Mouse (Mus musculus): ENCODE data around the gene Phc2. TPM values are rescaled to one million over a fixed set of nuclear protein-coding genes. Genes with fewer than 3 reads are reported as not detected.
A peak's percentile ranks its signal among the peaks of the same experiment; 100 is the strongest.

Gene Phc2
- polyA plus RNA-seq, 1 experiment, result 205 TPM

GRCm38 (mm10) chr4:128773820-128774219 lies 119.3 kb downstream of the Phc2 start:
- no peak overlapping the region for H3K4me3 ChIP-seq (ENCODE audit: insufficient read depth, poor library complexity, severe bottlenecking)
- no peaks in the 10 kb centered on the region for H3K36me3 ChIP-seq (ENCODE audit: control insufficient read depth, insufficient read depth)
- TF ChIP-seq MAX (IDR thresholded peaks at IDR 0.05) (no peak), CEBPB (IDR thresholded peaks at IDR 0.05; ENCODE audit: low read depth) (no peak), FOSL1 (IDR thresholded peaks at IDR 0.05; ENCODE audit: insufficient read depth, low read length, poor library complexity, severe bottlenecking) (no peak), CTCF (IDR thresholded peaks at IDR 0.05; ENCODE audit: control insufficient read depth, insufficient read depth, insufficient read length) (no peak), MYOG (IDR thresholded peaks at IDR 0.05; ENCODE audit: control insufficient read depth, extremely low read depth, insufficient read length) (no peak), MYOD1 (IDR thresholded peaks at IDR 0.05; ENCODE audit: control insufficient read depth, insufficient read length, low read depth) (no peak), USF1 (IDR thresholded peaks at IDR 0.05; ENCODE audit: low read depth) (no peak)
- no peaks in the 10 kb centered on the region for H3K27me3 ChIP-seq (ENCODE audit: control insufficient read depth, insufficient read depth, insufficient read length)
- H3K79me2 ChIP-seq (ENCODE audit: control insufficient read depth, insufficient read depth), result no peaks in the 10 kb centered on the region
- H3ac ChIP-seq (ENCODE audit: control insufficient read depth, insufficient read length, low read depth), result no peak overlapping the region
- H3K79me3 ChIP-seq (ENCODE audit: low read depth), result no peaks in the 10 kb centered on the region

GRCm38 (mm10) chr4:128774467-128774866 lies 120.0 kb downstream of the Phc2 start:
- Histone ChIP-seq H3K4me3 (ENCODE audit: insufficient read depth, poor library complexity, severe bottlenecking) (no peak overlapping the region), H3K27me3 (ENCODE audit: control insufficient read depth, insufficient read depth, insufficient read length) (no peaks in the 10 kb centered on the region), H3K79me2 (ENCODE audit: control insufficient read depth, insufficient read depth) (no peaks in the 10 kb centered on the region), H3K79me3 (ENCODE audit: low read depth) (no peaks in the 10 kb centered on the region), H3ac (ENCODE audit: control insufficient read depth, insufficient read length, low read depth) (no peak overlapping the region), H3K36me3 (ENCODE audit: control insufficient read depth, insufficient read depth) (no peaks in the 10 kb centered on the region)
- no peak for TF ChIP-seq FOSL1 (IDR thresholded peaks at IDR 0.05; ENCODE audit: insufficient read depth, low read length, poor library complexity, severe bottlenecking)
- TF ChIP-seq USF1 (IDR thresholded peaks at IDR 0.05; ENCODE audit: low read depth), result no peak
- TF ChIP-seq CTCF (IDR thresholded peaks at IDR 0.05; ENCODE audit: control insufficient read depth, insufficient read depth, insufficient read length), result no peak
- no peak for TF ChIP-seq MAX (IDR thresholded peaks at IDR 0.05)
- TF ChIP-seq CEBPB (IDR thresholded peaks at IDR 0.05; ENCODE audit: low read depth), result no peak
- TF ChIP-seq MYOG (IDR thresholded peaks at IDR 0.05; ENCODE audit: control insufficient read depth, extremely low read depth, insufficient read length), result no peak
- no peak for TF ChIP-seq MYOD1 (IDR thresholded peaks at IDR 0.05; ENCODE audit: control insufficient read depth, insufficient read length, low read depth)

GRCm38 (mm10) chr4:128776568-128777289 lies 122.2 kb downstream of the Phc2 start:
- H3K27me3 ChIP-seq (ENCODE audit: control insufficient read depth, insufficient read depth, insufficient read length), result no peaks in the 10 kb centered on the region
- no peaks in the 10 kb centered on the region for H3K79me3 ChIP-seq (ENCODE audit: low read depth)
- H3ac ChIP-seq (ENCODE audit: control insufficient read depth, insufficient read length, low read depth), result no peak overlapping the region
- TF ChIP-seq MYOD1 (IDR thresholded peaks at IDR 0.05; ENCODE audit: control insufficient read depth, insufficient read length, low read depth) (no peak), MYOG (IDR thresholded peaks at IDR 0.05; ENCODE audit: control insufficient read depth, extremely low read depth, insufficient read length) (no peak), MAX (IDR thresholded peaks at IDR 0.05) (no peak), CEBPB (IDR thresholded peaks at IDR 0.05; ENCODE audit: low read depth) (no peak), CTCF (IDR thresholded peaks at IDR 0.05; ENCODE audit: control insufficient read depth, insufficient read depth, insufficient read length) (peak; percentile 82)
- no peaks in the 10 kb centered on the region for H3K79me2 ChIP-seq (ENCODE audit: control insufficient read depth, insufficient read depth)
- H3K4me3 ChIP-seq (ENCODE audit: insufficient read depth, poor library complexity, severe bottlenecking), result no peak overlapping the region
- H3K36me3 ChIP-seq (ENCODE audit: control insufficient read depth, insufficient read depth), result no peaks in the 10 kb centered on the region

- H3K79me2 ChIP-seq (ENCODE audit: control insufficient read depth, insufficient read depth), result no peaks in the 10 kb centered on the region
- no peak overlapping the region for H3K4me3 ChIP-seq (ENCODE audit: insufficient read depth, poor library complexity, severe bottlenecking)
- no peaks in the 10 kb centered on the region for H3K36me3 ChIP-seq (ENCODE audit: control insufficient read depth, insufficient read depth)
- H3ac ChIP-seq (ENCODE audit: control insufficient read depth, insufficient read length, low read depth), result no peak overlapping the region
- no peaks in the 10 kb centered on the region for H3K79me3 ChIP-seq (ENCODE audit: low read depth)
- TF ChIP-seq CTCF (IDR thresholded peaks at IDR 0.05; ENCODE audit: control insufficient read depth, insufficient read depth, insufficient read length) (no peak), USF1 (IDR thresholded peaks at IDR 0.05; ENCODE audit: low read depth) (no peak), MAX (IDR thresholded peaks at IDR 0.05) (no peak), CEBPB (IDR thresholded peaks at IDR 0.05; ENCODE audit: low read depth) (no peak), MYOG (IDR thresholded peaks at IDR 0.05; ENCODE audit: control insufficient read depth, extremely low read depth, insufficient read length) (no peak), FOSL1 (IDR thresholded peaks at IDR 0.05; ENCODE audit: insufficient read depth, low read length, poor library complexity, severe bottlenecking) (no peak), MYOD1 (IDR thresholded peaks at IDR 0.05; ENCODE audit: control insufficient read depth, insufficient read length, low read depth) (no peak)
- H3K27me3 ChIP-seq (ENCODE audit: control insufficient read depth, insufficient read depth, insufficient read length), result no peaks in the 10 kb centered on the region
Observed at GRCm38 (mm10) chr4:128777593-128777992, 123.1 kb downstream of the Phc2 start.

- Histone ChIP-seq H3K4me3 (ENCODE audit: insufficient read depth, poor library complexity, severe bottlenecking) (no peak overlapping the region), H3K79me2 (ENCODE audit: control insufficient read depth, insufficient read depth) (no peaks in the 10 kb centered on the region), H3K79me3 (ENCODE audit: low read depth) (no peaks in the 10 kb centered on the region), H3K27me3 (ENCODE audit: control insufficient read depth, insufficient read depth, insufficient read length) (no peaks in the 10 kb centered on the region), H3K36me3 (ENCODE audit: control insufficient read depth, insufficient read depth) (no peaks in the 10 kb centered on the region), H3ac (ENCODE audit: control insufficient read depth, insufficient read length, low read depth) (no peak overlapping the region)
- TF ChIP-seq CTCF (IDR thresholded peaks at IDR 0.05; ENCODE audit: control insufficient read depth, insufficient read depth, insufficient read length), result no peak
Observed at GRCm38 (mm10) chr4:128782037-128782436, 127.5 kb downstream of the Phc2 start.

- Histone ChIP-seq H3K27me3 (ENCODE audit: control insufficient read depth, insufficient read depth, insufficient read length) (no peaks in the 10 kb centered on the region), H3K79me3 (ENCODE audit: low read depth) (no peaks in the 10 kb centered on the region), H3K36me3 (ENCODE audit: control insufficient read depth, insufficient read depth) (no peaks in the 10 kb centered on the region), H3K4me3 (ENCODE audit: insufficient read depth, poor library complexity, severe bottlenecking) (no peak overlapping the region), H3ac (ENCODE audit: control insufficient read depth, insufficient read length, low read depth) (no peak overlapping the region), H3K79me2 (ENCODE audit: control insufficient read depth, insufficient read depth) (no peaks in the 10 kb centered on the region)
- TF ChIP-seq CTCF (IDR thresholded peaks at IDR 0.05; ENCODE audit: control insufficient read depth, insufficient read depth, insufficient read length) (no peak), MYOD1 (IDR thresholded peaks at IDR 0.05; ENCODE audit: control insufficient read depth, insufficient read length, low read depth) (no peak)
Observed at GRCm38 (mm10) chr4:128782645-128783044, 128.1 kb downstream of the Phc2 start.

Data from C2C12 (cell line).